Mouse (Mus musculus) ovary, postnatal 10 days (tissue): ENCODE data around the gene Cab39.

Experiments used
- DNase-seq: peaks from one replicate; pipeline ENCODE4 v3.0.0; 2022; ENCODE audit warnings: low spot score

Cab39 gene

GRCm38 (mm10) chr1:85849016-85849415 lies 55.8 kb downstream of the Cab39 start:
- no peak for DNase-seq

- DNase-seq: no peak
These were observed 57.6 kb downstream of the Cab39 start for GRCm38 (mm10) chr1:85850851-85851250.

- peak; percentile 41 for DNase-seq
These were observed 59.9 kb downstream of the Cab39 start for GRCm38 (mm10) chr1:85852996-85853689.

- no peak for DNase-seq
These were observed 60.6 kb downstream of the Cab39 start for GRCm38 (mm10) chr1:85853865-85854264.

- DNase-seq: no peak
These were observed 61.2 kb downstream of the Cab39 start for GRCm38 (mm10) chr1:85854475-85854874.

- no peak for DNase-seq
These were observed 63.0 kb downstream of the Cab39 start for GRCm38 (mm10) chr1:85856266-85856665.

GRCm38 (mm10) chr1:85857261-85857754 lies 64.1 kb downstream of the Cab39 start:
- no peak for DNase-seq

- no peak for DNase-seq
These were observed 71.1 kb downstream of the Cab39 start for GRCm38 (mm10) chr1:85864383-85864782.

- no peak for DNase-seq
These were observed 76.8 kb downstream of the Cab39 start for GRCm38 (mm10) chr1:85870001-85870400.

- DNase-seq: no peak
These were observed 77.3 kb downstream of the Cab39 start for GRCm38 (mm10) chr1:85870546-85870945.

GRCm38 (mm10) chr1:85882003-85882402 lies 88.8 kb downstream of the Cab39 start:
- DNase-seq: no peak

- DNase-seq: no peak
These were observed 94.0 kb downstream of the Cab39 start for GRCm38 (mm10) chr1:85887221-85887620.

- peak; percentile 77 for DNase-seq
These were observed 101.0 kb downstream of the Cab39 start, which contains the start of gene Itm2c for GRCm38 (mm10) chr1:85894231-85894747. TSS of gene Itm2c (plus strand) at chr1:85894281.

GRCm38 (mm10) chr1:85894748-85895360 lies 101.6 kb downstream of the Cab39 start:
- DNase-seq: peak; percentile 45

- DNase-seq: no peak
These were observed 102.2 kb downstream of the Cab39 start for GRCm38 (mm10) chr1:85895391-85895837.

- no peak for DNase-seq
These were observed 102.9 kb downstream of the Cab39 start for GRCm38 (mm10) chr1:85896110-85896509.

GRCm38 (mm10) chr1:85896781-85897700 lies 103.8 kb downstream of the Cab39 start:
- DNase-seq: no peak

- DNase-seq: no peak
These were observed 104.9 kb downstream of the Cab39 start for GRCm38 (mm10) chr1:85897901-85898760.

GRCm38 (mm10) chr1:85898761-85899387 lies 105.6 kb downstream of the Cab39 start:
- no peak for DNase-seq

- DNase-seq: no peak
These were observed 106.1 kb downstream of the Cab39 start for GRCm38 (mm10) chr1:85899388-85899761.
